Mouse (Mus musculus): ENCODE measurements around the gene Nmrk2. TPM values are rescaled to one million over a fixed set of nuclear protein-coding genes. Genes with fewer than 3 reads are reported as not detected.
"Not testable (repeated sequence)": the region's sequence is repeated elsewhere in the genome, so short reads cannot be mapped to it uniquely, and the experiment has no call there.

Nmrk2 gene
- polyA plus RNA-seq, 1 experiment from 2014 or later = 0.18 TPM

GRCm38 (mm10) chr10:81169411-81169900 lies 32.4 kb downstream of the Nmrk2 start:
- Histone ChIP-seq H3K27ac (peak overlapping the region; percentile 76), H3K4me1 (peaks cover 28% of the 10 kb centered on the region), H3K4me2 (peak overlapping the region; percentile 29)
- not testable (repeated sequence) for H3K27me3 ChIP-seq (replicated peaks); ATAC-seq (ENCODE audit: insufficient read depth, low FRiP score, low read depth); H3K36me3 ChIP-seq; H3K9me3 ChIP-seq; H3K9ac ChIP-seq; H3K4me3 ChIP-seq (replicated peaks)
- WGBS = 25% methylated on average over 10 of the region's 14 CpGs

GRCm38 (mm10) chr10:81168521-81169244 lies 33.2 kb downstream of the Nmrk2 start:
- Histone ChIP-seq H3K9me3 (no peaks in the 10 kb centered on the region), H3K27me3 (replicated peaks) (no peaks in the 10 kb centered on the region), H3K36me3 (peaks cover 6% of the 10 kb centered on the region; the same call in 1 of the 2 replicates), H3K4me1 (peaks cover 21% of the 10 kb centered on the region; the same call in 1 of the 2 replicates), H3K4me2 (peak overlapping the region; percentile 91), H3K9ac (peak overlapping the region; percentile 37; the same call in 1 of the 2 replicates), H3K27ac (peak overlapping the region; percentile 83), H3K4me3 (replicated peaks) (peak overlapping the region; percentile 93)
- peak; percentile 56; the same call in 1 of the 2 replicates for ATAC-seq (ENCODE audit: insufficient read depth, low FRiP score, low read depth)
- WGBS = 2% methylated on average over 29 of the region's 29 CpGs

GRCm38 (mm10) chr10:81168087-81168431 lies 33.8 kb downstream of the Nmrk2 start:
- peaks cover 16% of the 10 kb centered on the region; the same call in 1 of the 2 replicates for H3K4me1 ChIP-seq
- H3K4me3 ChIP-seq (replicated peaks) = peak overlapping the region; percentile 93
- ATAC-seq (ENCODE audit: insufficient read depth, low FRiP score, low read depth) = peak; percentile 34
- peak overlapping the region; percentile 91 for H3K4me2 ChIP-seq
- no peak overlapping the region for H3K9ac ChIP-seq
- 4% methylated on average over 5 of the region's 5 CpGs for WGBS
- H3K27ac ChIP-seq = peak overlapping the region; percentile 83
- H3K36me3 ChIP-seq = peaks cover 10% of the 10 kb centered on the region; the same call in 1 of the 2 replicates
- H3K9me3 ChIP-seq = no peaks in the 10 kb centered on the region
- no peaks in the 10 kb centered on the region for H3K27me3 ChIP-seq (replicated peaks)

GRCm38 (mm10) chr10:81167200-81168086 lies 34.4 kb downstream of the Nmrk2 start, which contains the start of gene Pias4:
Gene Pias4, minus strand, starts transcription at chr10:81167923.
- Histone ChIP-seq H3K27ac (peak within 1 kb of the TSS; percentile 83), H3K27me3 (replicated peaks) (no peaks in the 10 kb centered on the region), H3K9ac (peak within 1 kb of the TSS; percentile 86), H3K4me2 (peak within 1 kb of the TSS; percentile 93), H3K4me3 (replicated peaks) (peak within 1 kb of the TSS; percentile 93), H3K36me3 (peaks cover 10% of the 10 kb centered on the region), H3K9me3 (no peaks in the 10 kb centered on the region), H3K4me1 (peaks cover 14% of the 10 kb centered on the region; the same call in 1 of the 2 replicates)
- peak; percentile 88 for ATAC-seq (ENCODE audit: insufficient read depth, low FRiP score, low read depth)
- WGBS = under 1% methylated on average over 60 of the region's 64 CpGs

- 66% methylated on average over 8 of the region's 8 CpGs for WGBS
- Histone ChIP-seq H3K9me3 (no peaks in the 10 kb centered on the region), H3K27ac (no peak overlapping the region), H3K4me3 (replicated peaks) (no peak overlapping the region), H3K4me1 (peaks cover 22% of the 10 kb centered on the region; the same call in 1 of the 2 replicates), H3K36me3 (peaks cover 10% of the 10 kb centered on the region), H3K9ac (no peak overlapping the region), H3K4me2 (no peak overlapping the region), H3K27me3 (replicated peaks) (no peaks in the 10 kb centered on the region)
- ATAC-seq (ENCODE audit: insufficient read depth, low FRiP score, low read depth) = no peak
Observed at GRCm38 (mm10) chr10:81165118-81165517, 36.7 kb downstream of the Nmrk2 start.

- Histone ChIP-seq H3K4me2 (no peak overlapping the region), H3K9me3 (no peaks in the 10 kb centered on the region), H3K27ac (no peak overlapping the region), H3K27me3 (replicated peaks) (no peaks in the 10 kb centered on the region), H3K9ac (no peak overlapping the region), H3K4me1 (peaks cover 18% of the 10 kb centered on the region; the same call in 1 of the 2 replicates), H3K4me3 (replicated peaks) (no peak overlapping the region), H3K36me3 (peaks cover 23% of the 10 kb centered on the region)
- ATAC-seq (ENCODE audit: insufficient read depth, low FRiP score, low read depth) = no peak
- WGBS = 66% methylated on average over 2 of the region's 2 CpGs
Observed at GRCm38 (mm10) chr10:81162318-81162652, 39.6 kb downstream of the Nmrk2 start.

GRCm38 (mm10) chr10:81161602-81162317 lies 40.1 kb downstream of the Nmrk2 start:
- H3K4me3 ChIP-seq (replicated peaks) = no peak overlapping the region
- no peak overlapping the region for H3K27ac ChIP-seq
- H3K9ac ChIP-seq = no peak overlapping the region
- no peak overlapping the region for H3K4me2 ChIP-seq
- WGBS = 62% methylated on average over 8 of the region's 8 CpGs
- no peaks in the 10 kb centered on the region for H3K27me3 ChIP-seq (replicated peaks)
- ATAC-seq (ENCODE audit: insufficient read depth, low FRiP score, low read depth) = no peak
- no peaks in the 10 kb centered on the region for H3K9me3 ChIP-seq
- peaks cover 16% of the 10 kb centered on the region; the same call in 1 of the 2 replicates for H3K4me1 ChIP-seq
- H3K36me3 ChIP-seq = peaks cover 28% of the 10 kb centered on the region

GRCm38 (mm10) chr10:81154736-81155135 lies 47.1 kb downstream of the Nmrk2 start:
- Histone ChIP-seq H3K27ac (peak overlapping the region; percentile 63), H3K36me3 (peaks cover 68% of the 10 kb centered on the region), H3K4me2 (no peak overlapping the region), H3K9ac (no peak overlapping the region), H3K4me3 (replicated peaks) (no peak overlapping the region), H3K27me3 (replicated peaks) (no peaks in the 10 kb centered on the region), H3K9me3 (no peaks in the 10 kb centered on the region), H3K4me1 (peaks cover 7% of the 10 kb centered on the region; the same call in 1 of the 2 replicates)
- ATAC-seq (ENCODE audit: insufficient read depth, low FRiP score, low read depth) = no peak
- WGBS = 78% methylated on average over 6 of the region's 6 CpGs

GRCm38 (mm10) chr10:81154313-81154712 lies 47.5 kb downstream of the Nmrk2 start:
- Histone ChIP-seq H3K27me3 (replicated peaks) (no peaks in the 10 kb centered on the region), H3K9me3 (no peaks in the 10 kb centered on the region), H3K27ac (peak overlapping the region; percentile 63; the same call in 1 of the 2 replicates), H3K9ac (no peak overlapping the region), H3K4me3 (replicated peaks) (no peak overlapping the region), H3K4me1 (peaks cover 7% of the 10 kb centered on the region; the same call in 1 of the 2 replicates), H3K4me2 (no peak overlapping the region), H3K36me3 (peaks cover 72% of the 10 kb centered on the region)
- no peak for ATAC-seq (ENCODE audit: insufficient read depth, low FRiP score, low read depth)
- WGBS = 89% methylated on average over 12 of the region's 12 CpGs

GRCm38 (mm10) chr10:81152609-81153008 lies 49.2 kb downstream of the Nmrk2 start:
- Histone ChIP-seq H3K4me1 (peaks cover 7% of the 10 kb centered on the region; the same call in 1 of the 2 replicates), H3K27ac (peak overlapping the region; percentile 59), H3K4me2 (no peak overlapping the region), H3K36me3 (peaks cover 81% of the 10 kb centered on the region), H3K9ac (no peak overlapping the region), H3K9me3 (no peaks in the 10 kb centered on the region), H3K4me3 (replicated peaks) (no peak overlapping the region), H3K27me3 (replicated peaks) (no peaks in the 10 kb centered on the region)
- no peak for ATAC-seq (ENCODE audit: insufficient read depth, low FRiP score, low read depth)
- 69% methylated on average over 12 of the region's 12 CpGs for WGBS

GRCm38 (mm10) chr10:81151261-81151660 lies 50.6 kb downstream of the Nmrk2 start:
- Histone ChIP-seq H3K4me3 (replicated peaks) (no peak overlapping the region), H3K9ac (no peak overlapping the region), H3K36me3 (peaks cover 81% of the 10 kb centered on the region), H3K4me1 (peaks cover 16% of the 10 kb centered on the region; the same call in 1 of the 2 replicates), H3K27me3 (replicated peaks) (no peaks in the 10 kb centered on the region), H3K4me2 (no peak overlapping the region), H3K27ac (no peak overlapping the region), H3K9me3 (no peaks in the 10 kb centered on the region)
- ATAC-seq (ENCODE audit: insufficient read depth, low FRiP score, low read depth) = no peak
- 74% methylated on average over 6 of the region's 6 CpGs for WGBS

All from stomach, embryonic 15.5 days (tissue).